Mouse (Mus musculus) retina, adult 2 months (tissue): ENCODE measurements around the gene Stra6.

Experiments used
- DNase-seq: peaks from one replicate; pipeline ENCODE4 v3.0.0-alpha.2; 2012; ENCODE audit warnings: low read depth, low spot score

The Stra6 gene

DNA sequence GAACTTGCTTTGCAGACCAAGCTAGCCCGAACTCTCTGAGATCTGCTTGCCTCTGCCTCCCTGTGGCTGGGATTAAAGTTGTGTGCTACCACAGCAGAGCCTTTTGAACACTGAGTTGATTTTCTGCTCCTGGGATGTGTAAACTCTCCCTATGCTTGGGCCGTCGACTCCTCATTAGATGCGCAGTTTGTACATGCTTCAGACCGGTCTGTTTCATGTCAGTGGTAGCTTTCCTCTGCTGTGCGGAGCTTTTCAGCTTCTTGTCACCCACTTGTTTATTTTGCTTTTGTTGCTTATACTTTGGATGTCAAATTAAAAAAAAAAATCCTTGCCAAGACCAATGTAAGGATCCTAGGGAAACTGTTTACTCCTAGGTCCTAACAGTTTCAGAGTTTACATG is 32.4 kb downstream of the Stra6 start:
- no peak for DNase-seq

DNA sequence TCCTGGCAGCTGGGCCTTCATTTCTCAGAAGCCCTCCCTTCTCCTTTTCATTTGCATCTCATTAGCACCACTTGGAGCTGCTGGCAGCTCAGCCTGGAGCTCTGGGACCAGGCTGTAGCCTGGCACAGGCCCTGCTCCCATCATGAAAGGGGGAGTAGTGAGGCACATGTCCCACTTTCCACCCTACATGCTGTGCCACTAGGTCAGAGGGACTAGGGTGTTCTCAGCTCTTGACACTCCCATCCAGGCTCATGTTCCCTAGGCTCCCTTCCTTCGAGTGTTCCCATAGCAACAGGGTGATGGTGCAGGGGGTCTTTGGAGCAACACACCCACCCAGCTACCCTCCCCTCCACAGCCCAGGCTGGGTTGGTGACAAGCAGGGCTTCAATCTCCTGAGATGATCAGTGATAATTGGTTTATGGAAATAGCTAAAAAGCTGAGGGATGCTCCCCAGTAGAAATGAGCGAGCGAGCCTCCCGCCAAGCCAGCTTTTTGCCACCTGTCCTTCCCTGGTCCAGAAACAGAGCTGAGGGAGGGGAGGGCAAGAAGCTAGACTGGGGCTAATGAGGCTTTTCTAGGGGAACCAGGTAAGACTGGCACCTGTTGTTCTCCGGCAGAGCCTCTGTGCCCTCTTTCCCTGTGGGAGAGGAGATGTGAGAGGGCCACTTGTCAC is 33.2 kb downstream of the Stra6 start:
- no peak for DNase-seq

DNA sequence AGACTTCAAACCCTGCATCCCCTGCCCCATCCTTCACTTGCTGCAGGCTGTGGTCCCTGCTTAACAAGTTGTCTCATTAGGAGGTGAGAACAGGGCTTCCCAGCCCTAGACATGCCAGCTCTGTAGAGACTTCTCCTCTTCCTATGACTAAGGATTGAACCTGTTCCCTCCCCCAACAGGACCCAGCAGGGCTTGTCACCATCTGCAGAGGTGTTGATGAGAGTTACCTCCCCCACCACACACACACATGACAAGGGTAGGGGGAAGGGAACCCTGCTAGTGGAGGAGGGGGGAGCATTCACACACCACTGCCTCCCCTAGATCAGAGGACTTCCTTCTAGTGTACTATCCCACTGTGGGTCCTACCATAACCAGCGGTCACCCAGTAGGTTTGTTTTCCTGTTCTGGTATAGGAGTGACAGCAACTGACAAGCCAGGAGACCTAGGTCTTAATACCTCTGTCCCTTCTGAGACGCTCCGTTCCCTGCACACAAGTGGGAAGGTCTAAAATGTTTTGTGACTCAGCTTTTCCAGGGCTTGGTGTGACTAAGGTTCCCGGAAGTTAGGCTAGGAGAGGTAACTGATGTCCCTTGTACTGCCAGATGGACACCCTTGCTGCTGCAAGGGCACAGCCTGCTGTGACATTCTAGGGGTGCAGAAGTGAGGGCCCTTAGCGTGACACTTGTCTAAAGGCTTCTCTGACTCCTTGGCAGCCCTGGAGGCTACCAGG is 36.4 kb downstream of the Stra6 start:
- no peak for DNase-seq

DNA sequence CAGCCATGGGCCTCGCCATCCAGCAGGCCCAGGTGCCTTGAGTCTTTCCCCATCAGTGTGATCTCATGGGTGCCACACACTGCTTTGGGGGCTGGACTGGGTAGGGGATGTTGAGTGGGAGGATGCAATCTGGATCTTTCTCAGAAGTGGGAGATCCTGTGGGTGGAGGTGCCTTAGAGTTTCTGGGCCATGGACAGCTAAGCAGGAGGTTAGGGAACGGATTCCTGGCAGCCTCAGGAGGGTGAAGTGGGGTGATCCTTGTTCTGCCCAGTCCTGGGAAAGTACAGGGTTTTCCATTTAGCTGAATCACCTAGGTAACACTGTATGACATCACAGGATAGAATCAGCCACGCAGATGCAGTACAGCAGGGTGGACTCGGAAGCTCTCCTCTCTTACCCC is 38.4 kb downstream of the Stra6 start:
- no peak for DNase-seq

DNA sequence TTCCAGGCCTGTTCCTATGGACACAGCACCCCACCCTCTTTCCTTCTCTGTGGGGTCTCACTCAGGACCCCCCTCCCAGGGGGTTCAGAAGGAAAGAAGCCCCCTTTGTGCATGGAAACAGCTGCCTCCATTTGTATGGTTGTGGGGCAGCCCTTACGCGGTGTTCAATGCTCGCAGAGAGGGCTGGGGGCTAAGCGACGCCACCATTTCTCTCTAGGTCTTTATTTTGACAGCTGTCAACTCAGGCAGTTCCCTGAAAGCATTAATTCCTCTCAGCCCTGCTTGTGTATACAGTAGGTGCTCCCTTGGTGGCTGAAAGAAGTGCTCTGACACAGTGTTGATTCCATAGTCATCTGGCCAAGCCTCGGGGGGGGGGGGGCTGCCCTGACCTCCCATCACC is 40.1 kb downstream of the Stra6 start:
- no peak for DNase-seq

DNA sequence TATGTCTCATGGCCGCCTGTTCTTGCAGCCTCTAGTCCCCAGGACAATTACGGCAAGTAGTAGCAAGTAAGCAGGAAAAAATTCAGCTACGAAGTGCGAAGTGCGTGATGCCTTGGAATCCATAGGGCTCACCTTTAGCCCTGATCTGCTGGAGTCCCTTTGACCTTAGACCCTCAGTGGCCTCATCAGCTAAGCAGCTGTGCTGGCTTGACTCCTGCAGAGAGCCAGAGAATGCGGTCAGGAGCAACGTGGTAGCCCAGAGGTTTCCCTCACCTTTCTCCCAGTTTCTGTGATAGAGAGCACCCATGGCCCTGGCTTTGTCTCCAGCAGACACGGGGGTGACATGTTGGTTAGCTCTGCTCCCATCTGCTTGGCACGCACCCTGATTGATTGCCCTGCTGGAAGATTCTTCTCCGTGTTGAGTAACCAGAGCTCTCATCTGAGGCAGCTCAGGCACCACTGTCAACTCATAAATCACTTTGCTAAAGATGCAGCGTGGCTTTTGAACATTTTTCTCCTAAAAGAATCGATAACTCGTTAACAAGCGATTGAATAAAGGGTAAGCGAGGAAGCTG is 42.1 kb downstream of the Stra6 start:
- no peak for DNase-seq

DNA sequence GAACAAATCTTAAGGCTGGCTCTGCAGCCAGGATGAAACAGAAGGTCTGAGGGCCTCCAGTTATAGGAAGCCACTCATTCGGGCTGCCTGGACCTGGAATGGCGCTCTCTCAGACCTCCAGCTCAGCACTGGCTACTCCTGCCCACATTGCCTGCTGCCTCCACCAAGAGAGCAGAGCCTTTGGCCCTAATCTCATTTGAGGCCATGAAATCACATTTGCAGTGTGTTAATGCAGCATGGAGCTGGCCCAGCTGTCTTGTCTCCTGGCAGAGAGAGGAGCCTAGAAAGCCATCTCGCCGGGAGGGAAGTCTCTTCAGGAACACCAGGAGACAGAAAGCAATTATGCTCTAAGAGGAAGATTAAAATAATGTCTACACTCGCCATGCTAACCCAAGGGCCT is 43.9 kb downstream of the Stra6 start:
- DNase-seq, result no peak

DNA sequence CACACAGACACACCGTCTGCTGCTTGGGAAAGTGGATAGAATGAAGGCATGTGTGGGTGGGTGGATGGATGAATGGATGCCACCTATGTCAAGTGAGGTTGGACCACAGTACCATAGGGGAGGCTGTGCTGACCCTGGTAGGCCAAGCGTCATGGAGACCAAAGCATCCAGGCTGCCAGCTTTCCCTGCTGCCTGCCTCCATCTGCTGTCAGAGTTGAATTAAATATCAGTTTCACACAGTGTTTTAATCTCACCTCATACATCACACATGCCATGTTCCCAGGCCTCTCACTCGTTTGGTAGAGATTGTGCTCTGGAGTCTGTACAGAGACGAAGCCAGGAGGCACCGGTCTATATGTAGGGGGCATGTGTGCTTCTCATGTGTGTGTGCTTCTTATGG is 47.2 kb downstream of the Stra6 start:
- no peak for DNase-seq

DNA sequence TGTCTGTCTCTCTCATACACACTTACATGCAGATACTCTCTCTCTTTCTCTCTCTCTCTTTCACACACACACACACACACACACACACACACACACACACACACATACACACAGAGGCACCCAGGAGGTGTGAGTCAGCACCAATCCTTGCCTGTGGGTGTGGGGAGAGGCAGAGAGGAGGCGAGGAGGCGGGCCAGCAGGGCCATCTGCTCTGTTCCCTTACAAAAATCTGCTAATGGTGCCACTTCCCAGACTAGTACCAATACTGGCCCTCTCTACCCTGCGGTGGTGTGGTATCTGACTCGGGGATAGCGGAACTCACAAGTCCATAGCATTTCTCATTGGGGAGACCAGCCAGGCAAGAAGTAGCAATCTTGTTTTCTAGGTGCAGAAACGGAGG is 47.8 kb downstream of the Stra6 start:
- DNase-seq, result no peak

DNA sequence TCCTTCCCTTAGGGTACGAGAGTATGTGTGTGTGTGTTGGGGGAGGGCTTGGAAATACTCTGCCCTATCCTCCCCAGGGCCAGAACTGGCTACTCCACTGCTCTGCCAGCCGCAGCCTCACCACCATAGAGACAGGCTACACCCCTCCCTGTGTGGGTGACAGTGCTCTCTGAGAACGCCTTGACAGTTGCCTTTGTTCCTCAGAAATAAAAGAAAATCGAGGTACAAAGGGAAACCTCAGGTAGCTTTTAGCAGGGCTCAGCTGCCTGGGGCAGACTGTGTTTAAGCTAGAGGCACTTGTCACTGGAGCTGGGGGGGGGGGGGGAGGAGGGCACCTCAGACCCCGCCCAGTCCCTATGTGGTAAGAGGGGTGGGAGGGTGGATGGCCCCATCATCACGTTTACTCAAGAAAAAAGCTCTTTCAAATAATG is 48.7 kb downstream of the Stra6 start:
- no peak for DNase-seq

DNA sequence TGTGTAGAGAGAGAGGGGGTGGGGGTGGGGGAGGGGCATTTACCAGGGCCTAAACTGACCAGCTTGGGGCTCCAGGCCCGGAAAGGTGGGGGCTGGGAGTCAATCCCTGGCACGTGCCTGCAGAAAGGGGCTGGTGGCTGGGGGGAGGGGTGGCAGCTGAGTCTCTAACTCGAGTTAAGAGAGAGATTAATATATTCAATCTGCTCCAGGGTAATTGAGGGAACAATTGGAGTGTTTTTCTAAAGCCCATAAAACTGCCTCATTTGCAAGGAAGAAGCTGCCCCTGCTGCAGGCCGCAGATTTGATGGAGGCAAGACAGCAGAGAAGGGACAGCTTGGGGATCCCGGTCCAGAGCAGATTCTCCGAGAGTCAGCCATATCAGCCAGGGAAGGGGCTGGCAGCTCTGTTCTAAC is 49.3 kb downstream of the Stra6 start:
- no peak for DNase-seq

DNA sequence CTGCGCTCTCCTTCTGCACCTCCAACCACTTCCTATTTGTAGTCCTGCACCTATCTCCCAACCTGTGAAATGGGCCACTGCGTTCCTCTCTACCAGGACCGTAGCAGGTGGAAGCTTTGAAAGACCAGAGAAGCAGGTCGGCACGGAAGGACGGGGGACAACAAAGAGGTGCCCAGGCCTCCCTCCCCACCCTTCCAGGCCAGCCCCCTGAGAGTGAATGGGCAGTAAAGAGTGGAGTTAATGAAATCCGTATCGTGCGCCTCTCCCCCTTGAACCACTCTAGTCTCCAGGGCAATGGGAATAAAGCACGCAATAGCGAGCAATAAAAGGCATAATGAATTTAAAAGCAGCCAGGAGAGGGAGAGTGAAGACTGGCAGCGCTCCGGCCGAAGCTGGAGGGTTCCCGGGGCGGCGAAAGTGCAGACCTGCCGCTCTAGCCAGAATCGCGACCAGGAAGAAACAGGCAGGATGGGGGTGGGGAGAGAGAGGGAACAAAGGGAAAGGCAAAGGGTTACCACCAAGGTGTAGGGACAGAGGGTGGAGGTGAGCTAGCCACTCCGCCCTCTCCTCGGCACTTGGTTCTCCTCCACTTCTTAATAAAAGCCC is 49.8 kb downstream of the Stra6 start:
- no peak for DNase-seq

DNA sequence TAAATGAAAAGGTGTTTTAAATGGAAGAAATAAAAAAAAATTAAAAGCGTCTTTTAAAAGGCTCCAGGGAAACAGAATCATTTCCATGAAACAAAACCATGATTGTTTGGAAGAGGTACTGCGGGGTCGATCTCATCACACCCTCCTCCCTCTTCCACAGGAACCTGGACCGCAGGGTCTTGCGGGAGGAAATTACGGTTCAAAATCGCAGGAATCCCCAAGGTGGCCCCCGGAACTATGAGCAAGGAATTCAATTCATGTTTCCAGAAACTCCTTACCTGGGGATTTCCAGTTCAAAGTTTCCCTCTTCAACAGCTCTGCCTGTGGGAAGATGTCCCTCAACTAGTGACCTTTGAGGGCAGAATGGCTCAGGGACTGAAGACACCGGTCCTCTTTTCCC is 50.4 kb downstream of the Stra6 start:
- DNase-seq, result no peak

DNA sequence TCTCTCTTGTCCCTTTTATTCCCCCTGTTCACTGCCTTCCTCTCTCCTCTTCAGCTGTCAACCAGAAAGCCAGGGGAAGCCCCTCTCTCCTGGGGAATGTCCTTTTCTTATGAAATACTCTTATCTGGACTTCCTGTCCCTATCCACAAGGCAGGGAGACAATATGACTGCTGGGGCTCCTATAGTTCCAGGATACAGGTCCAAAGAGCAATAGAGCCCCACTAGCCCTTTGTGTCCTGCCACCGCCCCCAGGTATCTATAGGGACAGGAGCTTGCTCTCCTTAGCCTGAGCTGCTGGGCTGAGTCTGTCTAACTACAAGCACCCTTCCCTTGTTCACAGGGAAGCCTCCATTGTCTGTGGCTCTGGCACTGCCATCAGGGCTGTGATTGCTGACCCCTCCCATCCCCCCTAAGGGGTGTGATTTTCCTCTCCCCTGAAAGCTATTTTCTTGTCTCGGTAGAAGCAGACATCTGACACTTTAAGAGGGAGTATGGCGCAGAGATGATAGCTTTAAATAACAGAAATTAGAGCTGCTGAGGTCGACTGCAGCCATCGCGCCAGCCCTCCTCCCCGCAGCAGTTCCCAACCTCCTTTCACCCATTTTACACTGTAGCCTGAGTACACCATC is 51.8 kb downstream of the Stra6 start:
- DNase-seq, result no peak

DNA sequence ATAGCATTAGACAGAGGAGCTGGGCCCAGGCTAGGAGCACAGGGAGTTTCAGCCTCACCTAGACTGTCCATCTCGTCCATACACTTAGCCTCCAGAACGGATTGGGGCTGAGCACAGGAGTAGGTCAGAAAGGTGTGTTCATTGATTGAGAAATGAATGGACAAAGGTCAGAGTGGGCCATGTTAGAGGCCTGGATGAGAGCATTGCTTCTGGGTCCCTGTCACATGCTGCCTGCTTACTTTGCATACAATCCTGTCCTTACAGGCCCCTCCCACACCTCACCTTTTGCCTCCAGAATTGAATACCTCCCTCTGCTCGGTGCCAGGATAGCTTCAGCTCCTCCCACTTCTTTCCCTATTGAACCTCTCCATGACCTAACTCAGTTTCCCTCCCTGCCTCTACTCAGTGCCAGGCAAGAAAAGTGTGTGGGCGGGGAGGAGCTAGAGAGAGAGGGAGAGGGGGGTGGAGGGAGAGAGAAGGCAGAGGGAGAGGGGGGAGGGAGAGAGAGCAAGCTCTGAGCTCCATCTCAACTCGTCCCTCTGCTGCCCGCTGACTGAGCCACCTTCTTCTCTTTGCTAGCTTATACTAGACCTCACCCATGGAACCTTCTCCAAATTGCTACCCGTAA is 52.5 kb downstream of the Stra6 start:
- DNase-seq, result no peak

DNA sequence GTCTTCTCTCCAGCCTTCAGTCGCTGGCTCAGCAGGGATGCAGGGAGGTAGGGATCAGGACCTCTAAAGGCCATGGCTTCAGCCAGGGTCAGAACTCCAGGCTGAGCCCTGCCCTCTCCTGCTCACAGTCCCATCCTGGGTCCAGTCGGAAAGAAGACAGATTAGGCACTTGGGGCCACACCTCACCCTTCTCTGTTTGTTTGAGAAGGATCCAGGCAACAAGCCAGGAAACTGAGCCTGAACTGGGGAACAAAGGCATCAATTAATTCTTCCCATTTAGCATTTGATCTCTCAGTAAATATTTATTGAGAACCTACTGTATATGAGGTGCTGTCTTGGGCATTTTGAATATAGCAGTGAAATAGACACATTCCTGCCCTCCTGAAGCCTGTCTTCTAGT is 55.1 kb downstream of the Stra6 start, which contains the start of gene Ccdc33:
Gene Ccdc33, minus strand, starts transcription at position 153 of the 400 bp plus-strand sequence.
- DNase-seq, result no peak

DNA sequence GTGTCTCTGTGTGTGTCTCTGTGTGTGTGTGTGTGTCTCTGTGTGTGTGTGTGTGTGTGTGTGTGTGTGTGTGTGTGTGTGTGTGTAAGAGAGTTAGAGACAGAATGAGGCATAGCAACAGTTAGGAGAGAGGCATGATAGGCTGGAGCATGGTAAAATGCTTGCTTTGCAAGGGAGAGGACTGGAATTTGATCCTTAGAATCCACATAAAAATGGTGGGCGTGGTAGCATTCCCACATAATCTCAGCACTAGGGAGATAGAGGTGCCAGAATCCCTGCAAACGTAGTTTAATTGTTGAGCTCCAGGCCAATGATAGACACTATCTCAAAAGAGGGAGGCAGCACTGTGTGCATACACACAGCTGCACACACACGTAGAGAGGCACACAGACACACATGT is 61.5 kb downstream of the Stra6 start:
- DNase-seq, result no peak

DNA sequence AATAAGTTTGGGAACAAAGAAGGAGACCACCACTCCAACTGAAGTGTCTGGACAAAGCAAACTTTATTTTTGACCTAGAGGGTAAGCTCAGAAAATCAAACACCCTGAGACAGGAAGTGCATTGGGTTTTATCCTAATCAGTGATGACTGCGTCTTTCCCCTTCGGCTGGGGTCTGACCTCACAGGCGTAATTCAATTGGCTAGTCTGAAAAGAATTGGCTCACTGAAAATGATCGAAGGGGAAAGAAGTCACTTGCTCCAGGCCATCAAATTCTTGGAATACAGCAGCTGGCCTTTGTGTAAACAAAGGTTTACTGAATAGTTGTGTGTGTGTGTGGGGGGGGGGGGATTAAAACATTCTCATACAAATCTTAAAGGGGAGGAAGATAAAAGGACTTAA is 62.2 kb downstream of the Stra6 start:
- DNase-seq, result no peak

DNA sequence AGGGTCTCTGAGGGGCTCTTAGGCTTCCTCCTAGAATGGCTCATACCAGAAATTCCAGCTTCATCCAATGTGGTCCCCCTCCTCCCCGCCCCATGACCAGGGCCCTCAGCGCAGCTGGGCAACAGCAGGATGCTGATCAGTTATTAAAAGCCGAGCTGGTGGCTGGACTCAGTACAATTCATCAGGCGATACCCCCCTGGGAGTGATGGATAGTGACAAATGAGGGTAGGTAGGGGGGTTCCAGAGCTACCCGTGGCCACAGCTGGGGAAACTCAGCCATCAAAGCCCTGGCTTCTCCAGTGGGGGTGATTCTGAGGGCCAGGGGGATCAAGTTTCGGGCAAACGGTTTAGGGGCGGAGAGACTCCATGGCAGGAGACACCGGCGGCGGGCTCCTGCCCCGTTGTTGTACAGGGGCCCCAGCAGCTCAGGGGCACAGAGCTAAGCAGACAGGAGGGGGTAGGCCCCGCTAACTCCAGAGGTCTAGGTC is 65.4 kb downstream of the Stra6 start:
- no peak for DNase-seq

DNA sequence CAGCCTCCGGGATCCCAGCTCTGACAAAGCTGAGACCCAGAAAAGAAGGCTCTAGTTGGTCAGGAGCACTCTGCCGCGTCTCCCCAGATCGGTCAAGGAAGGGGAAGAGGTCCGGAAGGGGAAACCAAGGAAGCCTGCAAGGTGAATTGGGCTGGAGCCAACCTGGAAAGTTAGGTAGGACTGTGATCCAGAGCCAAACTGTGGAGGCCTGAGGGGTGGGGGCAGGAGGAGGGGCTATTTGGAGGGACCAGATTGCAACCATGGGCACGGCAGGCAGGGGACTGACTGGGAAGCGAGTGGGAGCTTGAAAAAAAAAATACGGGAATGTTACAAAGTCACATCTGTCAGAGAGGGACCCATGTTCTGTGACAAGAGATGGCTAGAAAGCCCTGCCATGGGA is 65.9 kb downstream of the Stra6 start:
- no peak for DNase-seq

DNA sequence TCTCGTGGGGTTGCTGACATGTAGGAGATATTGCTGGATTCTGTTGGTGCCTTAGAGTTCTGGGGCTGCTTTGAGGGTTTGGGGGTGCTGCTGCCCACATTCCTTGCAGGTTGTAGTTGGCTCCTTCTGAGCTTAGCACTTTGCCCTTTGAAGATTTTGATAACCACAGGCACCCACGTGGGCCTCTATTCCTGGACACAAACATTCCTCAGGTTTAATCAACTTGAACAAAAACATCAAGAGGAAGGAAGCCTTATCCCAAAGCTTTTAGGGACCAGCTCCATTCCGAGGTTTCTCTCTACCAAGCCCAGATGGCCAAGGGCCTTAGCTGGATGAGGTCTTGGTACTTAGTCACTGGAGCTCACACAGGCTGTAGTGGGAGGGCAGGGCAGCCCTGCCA is 67.3 kb downstream of the Stra6 start:
- DNase-seq, result no peak

DNA sequence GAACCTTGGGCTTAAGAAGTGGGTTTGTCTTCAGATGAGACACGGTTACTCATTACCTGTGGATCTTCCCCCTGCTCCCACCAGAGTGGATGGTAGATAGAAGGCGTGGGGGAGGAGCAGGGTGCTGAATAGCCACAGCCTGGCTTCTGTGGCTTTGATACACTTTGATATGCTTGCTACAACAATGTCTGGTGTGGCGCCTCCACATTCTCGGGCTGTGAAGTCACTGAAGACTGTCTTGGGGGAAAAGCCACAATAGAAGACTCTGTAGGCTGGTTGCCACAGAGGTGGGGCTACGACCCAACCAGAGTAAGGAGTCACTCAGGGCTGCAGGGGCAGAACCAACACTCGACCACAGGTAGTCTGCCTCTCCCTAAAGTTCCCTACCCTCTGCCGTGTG is 68.1 kb downstream of the Stra6 start:
- no peak for DNase-seq
